Mouse (Mus musculus) fat pad, adult 2 months (tissue): ENCODE data around the gene 1700074P13Rik.
"Not testable (repeated sequence)": the region's sequence is repeated elsewhere in the genome, so short reads cannot be mapped to it uniquely, and the experiment has no call there.

Source experiments
- DNase-seq: peaks from one replicate; pipeline ENCODE4 v3.0.0-alpha.2; 2011; ENCODE audit warnings: low read depth, low spot score; ENCODE audit errors: extremely low read depth

1700074P13Rik gene

DNA sequence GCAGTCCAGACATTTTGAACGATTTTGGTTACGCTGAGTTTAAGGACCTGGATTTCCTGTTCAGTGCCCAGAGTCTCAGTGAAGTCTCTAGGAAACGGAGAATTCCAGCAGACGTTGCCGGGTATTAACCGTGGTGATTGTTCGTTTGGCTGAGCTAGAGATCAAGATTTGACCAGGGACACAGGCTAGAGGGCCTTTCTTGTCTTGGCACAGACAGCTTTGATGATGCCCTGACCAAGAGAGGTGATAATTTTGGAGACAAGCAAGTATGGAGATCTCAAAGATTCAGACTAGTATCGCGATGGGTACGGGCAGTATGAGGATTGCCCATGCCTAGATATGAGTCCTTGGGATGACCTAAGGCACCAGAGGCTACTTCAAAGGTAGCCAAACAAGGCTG, at the start of gene 1700074P13Rik:
1700074P13Rik (minus strand) TSS at position 101 of the 400 bp plus-strand sequence.
- no peak for DNase-seq

DNA sequence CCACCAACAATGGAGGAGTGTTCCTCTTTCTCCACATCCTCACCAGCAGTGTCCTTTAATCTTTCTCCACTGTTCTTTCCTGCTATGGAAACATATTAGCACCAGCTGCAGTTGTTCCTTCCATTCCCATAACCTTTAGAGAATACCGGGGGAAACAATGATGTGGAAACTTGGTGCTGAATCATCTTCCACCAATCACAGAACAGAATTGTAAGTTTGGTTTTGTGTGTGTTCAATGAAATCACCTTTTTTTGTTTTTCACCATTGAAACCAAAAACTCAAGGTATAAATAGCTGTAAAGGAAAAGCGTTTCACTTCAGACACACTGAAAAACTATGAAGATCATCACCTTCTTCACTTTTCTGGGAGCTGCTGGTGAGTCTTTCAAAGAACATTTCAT, 24.1 kb upstream of the 1700074P13Rik start, which contains the start of gene 1810009J06Rik:
1810009J06Rik (plus strand) TSS at position 301 of the 400 bp plus-strand sequence.
- not testable (repeated sequence) for DNase-seq

DNA sequence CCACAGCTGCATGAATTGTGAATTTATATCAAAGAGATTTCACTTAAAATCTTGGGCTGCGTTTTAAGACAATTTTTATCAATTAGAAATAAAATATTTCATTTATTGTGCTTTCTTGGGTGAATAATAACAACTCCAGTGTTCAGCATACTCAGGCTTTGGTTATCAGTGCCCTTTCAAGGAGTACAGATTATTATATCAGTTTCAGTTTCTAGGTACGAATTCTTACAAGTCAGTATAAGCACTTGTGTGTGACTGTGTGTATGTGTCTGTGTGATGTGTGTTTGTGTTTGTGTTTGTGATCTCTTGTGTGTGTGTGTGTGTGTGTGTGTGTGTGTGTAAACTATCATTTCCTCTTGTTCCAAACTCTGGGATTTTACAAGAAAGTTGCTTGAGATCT, 13.4 kb upstream of the 1700074P13Rik start:
- no peak for DNase-seq

DNA sequence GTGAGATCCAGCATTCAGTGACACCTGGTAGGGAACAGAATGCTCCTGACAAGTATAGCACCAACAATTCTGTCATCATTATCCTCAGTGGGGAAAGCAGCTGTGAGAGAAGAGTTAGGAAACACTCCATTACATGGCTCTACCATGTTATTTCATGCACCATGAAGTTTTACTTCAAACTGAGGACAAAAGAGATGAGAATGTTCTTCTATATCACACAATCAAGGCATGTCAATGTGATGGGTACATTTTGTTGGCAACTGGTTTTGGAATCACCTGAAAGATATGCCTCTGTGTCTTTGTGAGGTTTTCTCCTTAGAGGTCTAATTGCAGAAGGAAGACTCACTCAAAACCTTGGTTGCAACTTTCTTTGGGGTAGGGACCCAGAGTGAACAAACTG, 11.4 kb upstream of the 1700074P13Rik start, which contains the start of gene Gm4744:
Gm4744 (minus strand) TSS at position 101 of the 400 bp plus-strand sequence.
- DNase-seq: no peak

DNA sequence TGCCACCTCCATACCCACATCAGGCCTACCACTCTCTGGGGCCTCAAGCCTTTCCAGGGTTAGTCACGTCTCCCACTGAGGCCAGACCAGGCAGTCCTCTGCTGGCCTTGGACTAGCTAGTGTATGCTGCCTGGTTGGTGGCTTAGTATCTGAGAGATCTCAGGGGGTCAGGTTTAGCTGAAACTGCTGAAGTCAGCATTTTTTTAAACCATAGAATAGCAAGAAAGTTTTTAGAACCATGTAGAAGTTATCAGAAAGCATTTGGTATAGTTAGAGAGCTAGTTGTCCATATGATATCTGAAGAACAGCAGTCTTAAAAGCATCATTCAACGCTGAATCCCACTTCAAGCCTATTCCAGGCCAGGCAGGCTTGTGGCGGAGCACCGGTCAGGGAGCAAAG, 20.4 kb downstream of the 1700074P13Rik start:
- DNase-seq: no peak

DNA sequence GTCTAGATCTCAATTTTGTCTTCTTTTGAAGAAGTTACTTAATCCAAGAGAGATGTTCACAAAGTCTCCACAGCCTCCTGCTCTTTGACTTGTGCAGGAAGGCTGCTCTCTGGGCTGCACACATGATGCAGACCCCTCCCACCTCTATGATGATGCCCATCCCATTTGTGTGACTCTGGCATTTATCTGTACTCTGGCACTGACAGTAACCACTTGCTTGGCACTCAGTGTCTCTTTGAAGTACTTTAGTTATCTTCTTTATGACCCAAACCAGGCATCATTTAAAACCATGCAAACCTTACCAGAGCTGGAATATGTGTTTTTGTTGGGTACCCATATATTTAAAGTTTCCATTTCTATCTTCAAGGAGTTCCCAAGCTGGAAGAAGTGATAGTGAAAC, 40.1 kb downstream of the 1700074P13Rik start, which contains the start of gene Prss58:
Prss58 (minus strand) TSS at position 101 of the 400 bp plus-strand sequence.
- no peak for DNase-seq

DNA sequence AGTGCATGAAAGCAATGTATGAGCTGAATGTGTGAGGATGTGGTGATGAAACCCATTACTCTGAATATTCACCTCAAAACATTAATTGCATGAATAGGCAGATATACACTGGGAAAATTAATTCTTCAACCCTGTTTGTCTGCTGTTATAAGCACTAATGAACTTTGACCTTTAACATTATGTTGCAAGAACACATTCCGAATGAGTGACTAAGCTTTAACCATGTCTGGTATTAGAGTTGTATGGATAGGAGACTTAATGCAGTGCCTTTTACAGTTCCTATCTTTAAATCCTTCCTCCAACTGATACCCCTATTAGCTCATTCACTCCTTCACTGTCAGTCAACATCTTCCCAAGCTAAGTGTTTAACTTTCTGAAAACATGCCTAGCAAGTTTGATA, 45.6 kb downstream of the 1700074P13Rik start:
- DNase-seq: no peak

DNA sequence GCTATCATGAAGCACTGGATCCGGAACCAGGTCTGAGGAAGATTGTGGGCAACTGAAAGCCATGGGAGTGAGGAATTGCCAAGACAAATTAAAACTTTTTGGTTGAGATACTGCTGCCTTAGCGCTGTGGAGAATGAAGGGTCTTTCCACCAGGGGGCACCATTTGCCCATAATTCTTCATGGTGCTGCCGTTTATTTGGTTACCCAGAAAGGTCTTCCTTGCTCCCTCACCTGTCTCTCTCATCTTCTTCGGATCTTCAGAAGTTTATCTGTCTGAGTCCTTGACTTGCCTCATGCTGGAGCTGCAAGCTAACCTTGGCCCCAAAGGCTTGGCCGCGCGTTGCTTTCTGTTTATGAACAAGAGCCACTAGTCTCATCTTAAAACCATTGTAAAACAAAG, 46.8 kb downstream of the 1700074P13Rik start:
- DNase-seq: no peak

DNA sequence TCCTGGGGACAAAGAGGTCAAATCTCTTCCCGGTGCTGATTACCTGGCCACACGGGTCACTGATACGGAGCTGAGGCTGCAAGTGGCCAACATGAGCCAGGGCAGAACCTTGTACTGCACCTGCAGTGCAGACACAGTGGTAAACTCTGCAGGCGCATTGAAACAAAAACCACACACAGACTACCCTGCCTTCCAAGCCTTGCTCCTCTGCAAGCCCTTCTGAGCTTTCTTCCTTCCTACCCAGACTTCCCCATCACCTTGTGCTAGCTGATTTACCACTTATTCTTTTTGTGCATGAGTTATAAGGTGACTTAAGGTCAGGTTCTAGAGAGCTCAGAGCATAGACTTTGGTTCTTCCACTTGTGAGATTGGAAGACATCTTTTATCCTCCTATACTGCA, 48.6 kb downstream of the 1700074P13Rik start:
- no peak for DNase-seq

DNA sequence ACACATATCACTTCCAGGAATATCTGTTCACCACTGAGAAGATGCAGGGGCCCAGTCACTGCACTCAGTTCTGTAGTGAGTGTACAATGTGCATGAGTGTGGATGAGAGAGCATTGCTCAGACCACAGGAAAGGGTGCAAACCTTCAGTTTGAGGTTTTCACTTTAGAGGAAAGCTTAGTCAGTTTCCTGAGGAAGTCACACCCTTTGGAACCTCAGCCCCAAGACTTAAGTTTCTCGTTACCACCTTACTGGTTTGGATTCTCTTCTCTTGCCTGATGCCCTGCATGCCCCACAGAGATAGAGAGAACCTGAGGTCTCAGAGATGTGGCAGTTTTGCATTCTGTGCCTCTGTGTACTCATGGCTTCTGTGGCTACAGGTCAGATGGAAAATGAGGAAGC, 49.4 kb downstream of the 1700074P13Rik start:
- DNase-seq: no peak

DNA sequence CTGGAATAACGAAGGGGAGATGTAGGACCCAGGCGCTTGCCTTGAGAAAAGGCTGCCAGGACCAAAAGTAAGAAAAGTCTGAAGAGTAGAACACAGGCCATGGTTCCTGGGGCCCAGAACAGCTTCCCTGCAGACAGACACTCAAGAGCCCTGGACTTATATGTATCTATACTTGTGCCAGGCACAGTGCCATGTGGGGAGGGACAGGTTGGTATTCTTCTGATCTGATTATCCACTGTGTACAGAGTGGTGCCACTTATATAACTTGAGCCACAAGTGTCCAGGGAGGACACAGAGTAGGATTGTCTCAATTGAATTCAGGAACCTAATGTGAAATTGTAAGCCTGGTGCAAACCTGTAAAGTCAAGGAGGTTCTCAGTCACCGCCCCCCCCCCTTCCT, 53.0 kb downstream of the 1700074P13Rik start, which contains the start of gene Moxd2:
Moxd2 (minus strand) TSS at position 101 of the 400 bp plus-strand sequence.
- no peak for DNase-seq
